Mouse (Mus musculus) embryonic facial prominence, embryonic 12.5 days (tissue): ENCODE results near the gene Strn3. TPM values are rescaled to one million over a fixed set of nuclear protein-coding genes. Genes with fewer than 3 reads are reported as not detected.

Experiments
- ATAC-seq: fragments of 200-750 bp; cut with Nextera tagmentation; 2 replicates; pipeline ENCODE4 v1.8.0; 2017; ENCODE audit not compliant: insufficient number of reproducible peaks, insufficient read depth, low FRiP score, low TSS enrichment
- H3K27ac ChIP-seq: fragments of 300-500 bp; sonication (generic); 2 replicates; pipeline ENCODE4 v1.5.1; 2016; ENCODE audit warnings: mild to moderate bottlenecking
- H3K27me3 ChIP-seq: fragments of 300-500 bp; sonication (generic); 2 replicates; pipeline ENCODE4 v1.6.1; 2016; ENCODE audit warnings: mild to moderate bottlenecking, moderate library complexity
- H3K36me3 ChIP-seq: fragments of 300-500 bp; sonication (generic); 2 replicates; pipeline ENCODE4 v1.6.1; 2016; ENCODE audit warnings: mild to moderate bottlenecking
- H3K4me1 ChIP-seq: fragments of 300-500 bp; sonication (generic); 2 replicates; pipeline ENCODE4 v1.6.1; 2016
- H3K4me2 ChIP-seq: fragments of 300-500 bp; sonication (generic); replicated peaks from 2 replicates; pipeline ENCODE4 v1.6.1; 2016; ENCODE audit warnings: mild to moderate bottlenecking, moderate library complexity
- H3K4me3 ChIP-seq: fragments of 300-500 bp; sonication (generic); 2 replicates; pipeline ENCODE4 v1.5.1; 2016; ENCODE audit warnings: mild to moderate bottlenecking
- H3K9ac ChIP-seq: fragments of 300-500 bp; sonication (generic); 2 replicates; pipeline ENCODE4 v1.6.1; 2016; ENCODE audit warnings: mild to moderate bottlenecking, moderate library complexity
- H3K9me3 ChIP-seq: fragments of 300-500 bp; sonication (generic); 2 replicates; pipeline ENCODE4 v1.6.1; 2016; ENCODE audit warnings: mild to moderate bottlenecking, moderate library complexity
- WGBS: fragments of 180-500 bp; shearing (Covaris S2); methylation state at CpG from one replicate; pipeline ENCODE4 v1.1.7; 2016; 5-methylcytosine and 5-hydroxymethylcytosine counted together
- polyA plus RNA-seq: library from polyadenylated mRNA; unstranded; fragments of >200 nt; fragmentation: Nextera tagmentation; extraction: Ambion mirVana; gene quantifications from 2 replicates; pipeline ENCODE4 v1.2.1, GENCODE M21; 2016

The Strn3 gene
- polyA plus RNA-seq, 1 experiment from 2014 or later, result 68.4 TPM

- no peaks in the 10 kb centered on the region for H3K4me1 ChIP-seq
- WGBS, result 71% methylated on average over 14 of the region's 14 CpGs
- H3K27ac ChIP-seq, result no peak overlapping the region
- no peak overlapping the region for H3K4me3 ChIP-seq
- no peaks in the 10 kb centered on the region for H3K9me3 ChIP-seq
- no peak for ATAC-seq
- H3K27me3 ChIP-seq, result no peaks in the 10 kb centered on the region
- H3K9ac ChIP-seq, result no peak overlapping the region
- no peak overlapping the region for H3K4me2 ChIP-seq
- H3K36me3 ChIP-seq, result no peaks in the 10 kb centered on the region
Observed at GRCm38 (mm10) chr12:51708941-51709686, 17.4 kb upstream of the Strn3 start.

GRCm38 (mm10) chr12:51706673-51707235, 15.1 kb upstream of the Strn3 start:
- no peak overlapping the region for H3K9ac ChIP-seq
- no peak overlapping the region for H3K4me3 ChIP-seq
- no peak overlapping the region for H3K27ac ChIP-seq
- ATAC-seq, result no peak
- no peak overlapping the region for H3K4me2 ChIP-seq
- H3K9me3 ChIP-seq, result no peaks in the 10 kb centered on the region
- 76% methylated on average over 5 of the region's 5 CpGs for WGBS
- H3K36me3 ChIP-seq, result no peaks in the 10 kb centered on the region
- H3K27me3 ChIP-seq, result no peaks in the 10 kb centered on the region
- H3K4me1 ChIP-seq, result no peaks in the 10 kb centered on the region; the same call in 1 of the 2 replicates

GRCm38 (mm10) chr12:51705778-51706177, 14.1 kb upstream of the Strn3 start:
- H3K27me3 ChIP-seq, result no peaks in the 10 kb centered on the region
- H3K36me3 ChIP-seq, result no peaks in the 10 kb centered on the region; the same call in 1 of the 2 replicates
- H3K9ac ChIP-seq, result no peak overlapping the region
- no peaks in the 10 kb centered on the region; the same call in 1 of the 2 replicates for H3K4me1 ChIP-seq
- no peaks in the 10 kb centered on the region for H3K9me3 ChIP-seq
- H3K4me3 ChIP-seq, result no peak overlapping the region
- no peak overlapping the region for H3K4me2 ChIP-seq
- no peak overlapping the region for H3K27ac ChIP-seq
- ATAC-seq, result no peak
- 83% methylated on average over 12 of the region's 12 CpGs for WGBS

- no peak overlapping the region for H3K9ac ChIP-seq
- H3K27ac ChIP-seq, result no peak overlapping the region
- no peaks in the 10 kb centered on the region; the same call in 1 of the 2 replicates for H3K4me1 ChIP-seq
- H3K27me3 ChIP-seq, result no peaks in the 10 kb centered on the region
- WGBS, result 71% methylated on average over 7 of the region's 7 CpGs
- no peaks in the 10 kb centered on the region; the same call in 1 of the 2 replicates for H3K36me3 ChIP-seq
- no peak overlapping the region for H3K4me2 ChIP-seq
- no peaks in the 10 kb centered on the region for H3K9me3 ChIP-seq
- H3K4me3 ChIP-seq, result no peak overlapping the region
- no peak for ATAC-seq
Observed at GRCm38 (mm10) chr12:51704572-51704971, 12.9 kb upstream of the Strn3 start.

- Histone ChIP-seq H3K4me1 (no peaks in the 10 kb centered on the region; the same call in 1 of the 2 replicates), H3K9me3 (no peaks in the 10 kb centered on the region), H3K4me2 (no peak overlapping the region), H3K4me3 (no peak overlapping the region), H3K9ac (no peak overlapping the region), H3K36me3 (no peaks in the 10 kb centered on the region; the same call in 1 of the 2 replicates), H3K27ac (0 out of 2 replicates have a peak overlapping the region, but pooled peaks have one; percentile 20), H3K27me3 (no peaks in the 10 kb centered on the region)
- WGBS, result 22% methylated on average over 1 of the region's 1 CpGs
- ATAC-seq, result no peak
Observed at GRCm38 (mm10) chr12:51703859-51704258, 12.2 kb upstream of the Strn3 start.

- no peak overlapping the region for H3K27ac ChIP-seq
- no peak overlapping the region for H3K4me2 ChIP-seq
- H3K36me3 ChIP-seq, result no peaks in the 10 kb centered on the region; the same call in 1 of the 2 replicates
- H3K4me1 ChIP-seq, result no peaks in the 10 kb centered on the region; the same call in 1 of the 2 replicates
- no peak overlapping the region for H3K4me3 ChIP-seq
- H3K27me3 ChIP-seq, result no peaks in the 10 kb centered on the region
- ATAC-seq, result no peak
- H3K9ac ChIP-seq, result no peak overlapping the region
- no peaks in the 10 kb centered on the region for H3K9me3 ChIP-seq
Observed at GRCm38 (mm10) chr12:51701723-51702122, 10.0 kb upstream of the Strn3 start.

GRCm38 (mm10) chr12:51699623-51700393, 8.1 kb upstream of the Strn3 start:
- H3K4me1 ChIP-seq, result no peaks in the 10 kb centered on the region; the same call in 1 of the 2 replicates

GRCm38 (mm10) chr12:51696157-51696556, 4.5 kb upstream of the Strn3 start:
- H3K27ac ChIP-seq, result no peak overlapping the region
- no peaks in the 10 kb centered on the region for H3K36me3 ChIP-seq
- H3K4me3 ChIP-seq, result no peak overlapping the region
- H3K9me3 ChIP-seq, result no peaks in the 10 kb centered on the region
- H3K9ac ChIP-seq, result no peak overlapping the region
- ATAC-seq, result no peak
- WGBS, result 86% methylated on average over 2 of the region's 2 CpGs
- H3K4me1 ChIP-seq, result peaks cover 3% of the 10 kb centered on the region; the same call in 1 of the 2 replicates
- H3K4me2 ChIP-seq, result no peak overlapping the region
- no peaks in the 10 kb centered on the region for H3K27me3 ChIP-seq

More at GRCm38 (mm10) chr12:51699623-51700393, 8.1 kb upstream of the Strn3 start:
- Histone ChIP-seq H3K27ac (no peak overlapping the region), H3K4me3 (no peak overlapping the region), H3K9ac (no peak overlapping the region), H3K36me3 (no peaks in the 10 kb centered on the region; the same call in 1 of the 2 replicates), H3K27me3 (no peaks in the 10 kb centered on the region), H3K9me3 (no peaks in the 10 kb centered on the region), H3K4me2 (no peak overlapping the region)
- WGBS, result 53% methylated on average over 8 of the region's 8 CpGs
- no peak for ATAC-seq

GRCm38 (mm10) chr12:51694966-51695365, 3.3 kb upstream of the Strn3 start:
- Histone ChIP-seq H3K27ac (no peak overlapping the region), H3K4me1 (peaks cover 3% of the 10 kb centered on the region; the same call in 1 of the 2 replicates), H3K9me3 (no peaks in the 10 kb centered on the region), H3K4me2 (no peak overlapping the region), H3K9ac (no peak overlapping the region), H3K27me3 (no peaks in the 10 kb centered on the region), H3K4me3 (no peak overlapping the region), H3K36me3 (no peaks in the 10 kb centered on the region)
- no peak for ATAC-seq
- WGBS, result 83% methylated on average over 1 of the region's 1 CpGs

GRCm38 (mm10) chr12:51694096-51694495, 2.4 kb upstream of the Strn3 start:
- H3K4me2 ChIP-seq, result no peak overlapping the region
- H3K9ac ChIP-seq, result no peak overlapping the region
- H3K27ac ChIP-seq, result no peak overlapping the region
- no peak overlapping the region for H3K4me3 ChIP-seq
- H3K36me3 ChIP-seq, result no peaks in the 10 kb centered on the region
- ATAC-seq, result no peak
- no peaks in the 10 kb centered on the region for H3K9me3 ChIP-seq
- H3K27me3 ChIP-seq, result no peaks in the 10 kb centered on the region
- peaks cover 7% of the 10 kb centered on the region; the same call in 1 of the 2 replicates for H3K4me1 ChIP-seq

GRCm38 (mm10) chr12:51693419-51693818, 1.7 kb upstream of the Strn3 start:
- WGBS, result 75% methylated on average over 3 of the region's 3 CpGs
- ATAC-seq, result no peak
- Histone ChIP-seq H3K4me2 (no peak overlapping the region), H3K27ac (no peak overlapping the region), H3K4me1 (peaks cover 7% of the 10 kb centered on the region; the same call in 1 of the 2 replicates), H3K9ac (no peak overlapping the region), H3K27me3 (no peaks in the 10 kb centered on the region), H3K9me3 (no peaks in the 10 kb centered on the region), H3K4me3 (no peak overlapping the region), H3K36me3 (no peaks in the 10 kb centered on the region)
